Mouse (Mus musculus) frontal cortex, postnatal 14 days (tissue): Measurements from ENCODE around the gene Zfp180.
"Not testable (repeated sequence)": the region's sequence is repeated elsewhere in the genome, so short reads cannot be mapped to it uniquely, and the experiment has no call there.

ENCODE experiments used
- DNase-seq, 2 experiments: peaks; one replicate each; pipeline ENCODE4 v3.0.0; 2022; ENCODE audit warnings: low spot score in 2 of 2

Gene Zfp180

DNA sequence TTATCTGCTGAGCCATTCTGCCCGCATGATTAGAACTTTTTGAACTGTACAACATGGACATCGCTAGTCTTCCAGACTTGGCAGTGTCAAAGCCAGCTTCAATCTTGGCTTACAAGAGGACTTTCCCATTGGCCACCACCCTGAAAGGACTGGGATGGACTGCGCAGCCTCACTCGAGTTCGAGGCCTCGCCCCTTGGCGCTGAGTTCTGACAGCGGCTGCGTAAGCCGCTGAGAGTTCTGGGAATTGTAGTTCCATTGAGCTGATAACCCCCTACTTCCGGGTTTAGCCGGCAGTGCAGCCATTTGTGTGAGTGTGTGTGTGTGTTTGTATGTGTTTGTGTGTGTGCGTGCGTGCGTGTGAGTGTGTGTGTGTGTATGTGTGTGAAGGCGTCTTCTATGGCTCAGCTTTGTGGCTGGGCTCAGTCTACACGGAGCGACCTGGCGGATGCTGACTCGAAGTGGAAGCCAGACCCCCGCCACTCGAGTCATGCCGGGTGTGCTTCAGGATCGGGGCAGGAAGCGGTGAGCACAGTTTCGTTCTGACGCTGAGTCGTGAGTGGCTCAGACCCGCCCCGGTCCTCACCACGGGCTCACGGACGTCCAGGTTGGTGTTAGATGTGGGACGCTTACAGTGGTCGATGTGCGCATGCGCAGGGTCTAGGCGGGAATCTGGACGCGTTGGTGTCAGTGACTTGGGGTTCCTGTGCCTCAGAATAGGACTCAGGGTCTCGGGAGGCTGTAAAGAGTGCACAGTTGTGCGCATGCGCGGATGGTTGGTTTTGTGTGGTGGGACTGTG is at the start of gene Zfp180:
Zfp180 (plus strand) TSS at position 291 of the 798 bp plus-strand sequence.
- peak; percentile 91 to 95 for DNase-seq

DNA sequence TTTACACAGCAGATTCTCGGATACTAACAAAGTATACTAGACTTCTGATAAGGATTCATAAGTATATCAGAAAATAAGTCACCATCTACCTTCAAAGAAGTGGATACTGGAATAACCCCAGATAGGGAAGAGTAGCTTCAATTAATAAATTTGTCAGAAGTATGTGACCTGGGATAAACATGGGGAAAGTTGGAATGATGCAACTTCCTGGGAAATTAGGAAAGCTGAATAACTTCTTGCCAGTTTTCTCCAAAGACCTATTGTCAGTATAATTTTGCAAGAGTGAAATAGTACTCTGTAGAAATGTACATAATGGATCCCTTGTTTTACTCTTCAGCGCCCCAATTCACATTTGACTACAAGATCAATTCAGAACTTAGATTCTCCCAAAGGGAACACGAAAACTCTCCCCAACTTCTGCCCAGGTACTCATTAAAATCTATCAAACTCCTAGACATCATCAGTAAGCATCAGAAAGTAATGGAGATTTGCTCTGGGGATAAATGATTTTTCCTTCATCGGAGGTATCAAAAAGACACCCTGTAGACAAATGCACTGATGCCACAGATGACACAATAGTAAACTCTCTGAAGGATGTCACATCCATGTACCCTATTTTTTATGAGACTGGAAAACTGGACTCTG is 28.9 kb upstream of the Zfp180 start, which contains the start of gene Vmn1r183:
Vmn1r183 (plus strand) TSS at position 595 of the 645 bp plus-strand sequence.
- DNase-seq, result no peak

DNA sequence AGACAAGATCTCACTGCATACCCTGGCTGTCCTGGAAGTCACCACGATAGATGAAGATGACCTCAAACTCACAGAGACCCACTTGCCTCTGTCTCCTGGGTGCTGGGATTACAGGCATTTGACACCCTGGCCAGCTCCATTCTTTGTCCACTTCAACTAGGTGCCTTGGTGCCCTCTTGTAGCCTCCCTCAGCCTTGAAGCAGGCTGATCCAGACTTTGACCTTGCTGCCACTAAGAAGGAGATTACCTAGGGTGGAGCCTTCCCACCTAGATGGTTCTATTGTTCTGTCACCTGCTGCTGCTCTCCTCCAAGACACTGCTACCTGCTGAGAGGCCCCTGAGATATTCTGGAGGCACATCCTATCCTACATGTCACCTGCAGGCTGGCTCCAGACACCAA is 7.3 kb upstream of the Zfp180 start:
- DNase-seq, result not testable (repeated sequence)

DNA sequence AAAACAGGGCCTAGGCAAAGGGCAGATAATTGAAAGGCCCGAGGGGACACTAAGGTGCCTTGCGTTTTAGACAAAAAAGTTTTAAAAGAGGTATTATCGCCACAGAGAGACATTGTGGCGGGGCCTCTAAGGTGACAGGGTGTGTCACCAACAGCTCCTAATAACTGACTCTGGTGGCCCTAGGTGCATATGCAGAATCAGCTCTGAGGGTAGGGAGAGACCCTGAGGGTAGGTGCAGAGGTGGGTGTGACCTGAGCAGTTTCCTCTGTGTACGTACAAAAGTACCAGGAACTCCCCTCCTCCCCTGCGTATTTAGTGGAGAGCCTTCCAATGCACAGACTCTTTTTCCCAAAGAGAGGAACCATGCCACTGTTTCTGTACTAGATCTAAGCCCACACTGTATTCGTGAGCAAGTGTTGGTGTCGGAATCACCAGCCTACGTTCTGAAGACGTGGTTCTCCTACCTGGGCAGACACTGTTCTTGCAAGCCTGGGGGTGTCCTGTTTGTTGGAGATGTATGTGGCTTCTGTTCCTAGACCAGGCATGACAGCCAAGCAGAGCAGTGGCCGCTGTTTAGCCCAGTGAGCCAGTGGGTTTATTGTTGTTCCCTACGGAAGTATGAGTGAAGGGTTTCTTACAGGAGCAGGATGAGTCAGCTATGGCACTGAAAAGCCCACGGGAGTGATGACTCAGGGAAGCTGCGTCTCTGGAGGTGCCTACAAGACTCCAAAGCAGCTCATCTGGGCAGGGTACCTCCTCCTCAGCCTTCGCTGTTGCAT is 922 bp downstream of the Zfp180 start:
- peak in 1 of 2 experiments; percentile 29 for DNase-seq

DNA sequence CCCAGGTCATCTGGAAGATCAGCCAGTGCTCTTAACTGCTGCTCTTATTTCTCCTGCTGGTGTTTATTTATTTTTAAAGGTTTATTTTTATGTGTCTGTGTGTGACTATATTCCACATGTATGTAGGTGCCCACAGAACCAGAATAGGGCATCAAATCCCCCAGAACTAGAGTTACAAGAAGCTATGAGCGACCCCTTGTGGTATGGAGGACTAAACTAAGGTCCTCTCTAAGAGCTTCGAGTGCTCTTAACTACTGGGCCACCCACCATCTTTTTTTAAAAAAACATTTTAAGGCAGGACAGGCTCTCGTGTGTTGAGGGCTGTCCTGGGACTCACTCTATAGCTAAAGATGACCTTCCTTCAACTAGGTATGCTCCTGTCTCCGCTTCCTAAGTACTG is 5.1 kb downstream of the Zfp180 start:
- DNase-seq, result no peak

DNA sequence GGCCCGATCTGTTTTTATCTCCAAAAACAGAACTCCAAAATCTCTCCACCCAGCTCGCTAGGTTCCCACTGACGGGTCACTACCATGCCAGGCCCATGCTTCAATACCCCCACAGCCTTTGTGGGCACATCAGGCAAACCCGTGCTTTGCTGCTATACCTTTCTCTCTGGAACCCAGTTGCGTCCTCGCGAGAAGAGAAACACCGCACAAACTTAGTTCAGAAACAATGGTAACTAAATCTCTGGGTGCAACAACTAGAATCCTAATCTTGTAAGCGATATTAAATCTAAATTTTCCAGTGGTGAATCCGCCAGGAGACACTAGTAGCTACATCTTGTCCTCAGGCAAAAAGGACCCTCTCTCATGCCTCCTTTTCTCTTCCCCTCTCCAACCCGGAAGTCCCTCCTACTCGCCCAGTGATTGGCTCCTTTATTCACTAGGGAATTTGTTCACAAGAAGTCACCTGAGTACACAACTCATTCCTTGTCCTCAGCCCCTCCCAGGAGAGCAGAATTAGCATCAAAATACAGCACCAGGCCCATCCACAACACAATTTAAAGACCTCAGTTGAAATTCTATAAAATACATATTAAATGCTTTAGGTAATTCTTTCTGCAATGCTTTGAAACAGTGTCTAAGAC is 5.9 kb downstream of the Zfp180 start:
- DNase-seq, result no peak

DNA sequence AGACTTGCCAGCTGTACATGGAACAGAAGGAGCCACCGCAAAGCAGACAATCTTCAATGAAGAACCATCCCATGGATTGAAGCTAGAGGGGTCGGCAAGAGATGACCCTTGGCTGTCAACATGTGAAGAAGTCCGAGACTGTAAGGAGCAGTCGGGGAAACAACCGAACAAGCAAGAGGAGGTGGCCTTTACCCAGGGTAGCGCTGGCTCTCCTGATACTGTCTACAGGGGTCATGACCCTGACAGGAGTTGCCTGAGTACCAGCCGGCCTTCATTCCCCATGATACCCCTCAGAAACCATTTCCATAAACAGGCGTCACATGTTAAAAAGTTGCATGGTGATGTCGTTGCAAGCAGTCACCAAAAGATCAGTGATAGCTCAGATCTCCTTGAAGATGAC is 22.7 kb downstream of the Zfp180 start:
- DNase-seq, result no peak

DNA sequence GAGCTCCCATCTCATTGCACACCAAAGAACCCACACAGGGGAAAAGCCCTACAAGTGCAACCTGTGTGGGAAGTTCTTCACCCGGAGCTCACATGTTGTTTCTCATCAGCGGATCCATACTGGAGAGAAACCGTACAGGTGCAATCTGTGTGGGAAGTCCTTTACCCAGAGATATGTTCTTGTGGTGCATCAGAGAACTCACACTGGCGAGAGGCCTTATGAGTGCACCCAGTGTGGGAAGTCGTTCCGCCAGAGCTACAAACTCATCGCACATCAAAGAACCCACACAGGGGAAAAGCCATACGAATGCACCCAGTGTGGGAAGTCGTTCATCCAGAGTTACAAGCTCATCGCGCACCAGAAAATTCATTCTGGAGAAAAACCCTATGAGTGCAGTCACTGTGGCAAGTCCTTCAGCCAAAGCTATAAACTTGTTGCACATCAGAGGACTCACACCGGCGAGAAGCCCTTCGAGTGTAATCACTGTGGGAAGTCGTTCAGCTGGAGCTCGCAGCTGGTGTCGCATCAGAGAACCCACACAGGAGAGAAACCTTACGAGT is 23.5 kb downstream of the Zfp180 start:
- no peak for DNase-seq

DNA sequence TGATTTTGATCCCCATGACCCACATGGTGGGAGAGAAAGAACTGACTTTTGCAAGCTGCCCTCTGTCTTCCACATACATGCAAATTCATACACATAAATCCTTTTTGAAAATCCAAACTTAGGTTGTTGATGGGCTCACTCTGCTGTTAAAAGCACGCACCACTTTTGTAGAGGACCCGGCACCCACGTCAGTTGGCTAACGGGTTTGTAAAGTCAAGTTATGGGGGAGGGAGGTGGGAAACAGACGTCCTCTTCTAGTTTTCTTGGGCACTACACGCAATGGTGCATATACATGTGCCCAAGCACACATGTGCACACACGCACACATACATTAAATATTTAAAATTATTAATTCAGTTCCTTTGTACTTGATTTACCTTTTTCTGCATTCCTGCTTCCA is 29.1 kb downstream of the Zfp180 start:
- no peak for DNase-seq

DNA sequence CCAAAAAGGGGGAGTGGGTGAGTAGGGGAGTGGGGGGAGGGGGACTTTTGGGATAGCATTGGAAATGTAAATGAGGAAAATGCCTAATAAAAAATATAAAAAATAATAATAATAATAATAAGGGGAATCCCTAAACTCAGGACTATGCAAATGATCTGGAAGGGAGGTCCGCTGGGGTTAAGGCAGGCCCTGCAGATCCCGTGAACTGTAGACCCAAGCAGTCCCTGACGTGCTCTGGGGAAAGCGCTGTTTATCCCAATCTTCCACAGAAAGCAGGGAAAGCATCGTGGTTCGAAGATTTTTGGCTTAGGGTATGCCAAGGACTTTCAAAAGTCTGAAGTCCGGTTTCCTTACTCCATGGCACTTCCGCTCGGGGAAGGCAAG is 30.0 kb downstream of the Zfp180 start:
- DNase-seq, result peak in 1 of 2 experiments; percentile 22

DNA sequence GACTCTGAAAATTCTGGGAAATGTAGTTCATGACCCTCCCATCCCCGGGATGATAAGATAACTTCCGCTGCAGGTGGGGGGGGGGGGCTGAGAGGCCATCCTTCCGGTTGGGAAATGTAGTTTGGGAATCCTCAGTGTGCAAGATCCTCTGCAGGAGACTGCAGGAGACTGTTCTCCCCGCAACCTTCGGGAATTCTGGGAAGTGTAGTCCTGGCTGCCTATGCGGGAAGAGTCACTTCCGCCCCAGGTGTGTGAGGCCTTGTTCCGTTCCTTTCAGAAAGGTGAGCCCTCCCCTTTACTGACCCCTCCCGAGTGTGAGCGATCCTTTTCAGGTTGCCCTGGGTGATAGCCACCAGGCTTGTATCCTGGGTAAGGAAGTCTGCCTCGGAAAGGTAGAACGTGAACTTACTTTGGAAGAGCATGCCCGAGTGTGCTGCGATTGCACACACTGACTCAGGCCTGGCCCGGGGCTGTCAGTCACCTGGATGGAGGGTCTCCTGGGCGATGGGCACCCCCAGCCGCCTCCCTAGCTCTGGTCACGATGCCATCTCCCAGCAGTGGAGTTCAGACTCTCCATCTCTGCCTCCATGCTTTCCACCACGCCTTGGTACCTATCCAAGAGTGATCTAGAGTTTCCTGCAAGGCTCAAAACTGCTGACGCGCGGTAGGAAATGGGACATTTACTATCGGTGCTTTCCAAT is 30.6 kb downstream of the Zfp180 start, which contains the start of gene Zfp112:
Zfp112 (plus strand) TSS at position 159 of the 701 bp plus-strand sequence.
- DNase-seq, result peak; percentile 66 to 76

DNA sequence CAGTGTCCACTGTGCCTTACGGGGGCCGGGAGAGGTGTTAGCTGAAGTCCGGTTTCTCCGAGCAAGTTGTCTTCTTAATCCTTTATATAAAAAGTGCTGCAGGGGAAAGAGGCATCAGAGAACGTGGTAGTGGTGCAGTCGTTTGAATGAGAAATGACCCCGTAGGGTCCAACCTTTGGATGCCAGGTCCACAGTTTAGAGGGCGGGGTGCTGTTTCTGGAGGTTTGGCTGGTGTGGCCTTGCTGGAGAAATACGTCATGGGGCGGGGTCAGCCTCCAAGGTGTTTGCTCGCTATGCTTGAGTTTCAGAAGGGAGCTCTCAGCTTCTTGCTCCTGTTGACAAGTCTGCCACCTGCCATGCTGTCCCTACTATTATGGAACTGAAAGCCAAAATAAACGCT is 31.3 kb downstream of the Zfp180 start:
- no peak for DNase-seq

DNA sequence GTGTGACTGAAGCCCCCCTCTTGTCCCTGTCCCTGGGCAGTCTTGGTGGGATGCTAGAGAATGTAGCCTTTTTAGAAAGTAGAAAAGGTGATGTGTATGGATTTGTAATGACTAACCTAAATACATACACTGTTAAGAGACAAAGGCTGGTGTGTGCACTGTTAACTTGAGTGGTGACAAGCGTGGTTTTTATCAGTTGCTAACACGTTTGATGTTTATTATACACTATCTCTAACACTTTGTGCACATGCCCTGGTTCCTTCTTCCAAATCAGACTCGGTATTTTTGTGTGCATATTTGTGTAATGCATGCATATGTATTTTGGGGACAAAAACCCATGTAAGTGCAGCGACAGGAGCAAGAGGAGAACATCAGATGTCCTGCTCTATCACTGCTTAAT is 34.9 kb downstream of the Zfp180 start:
- DNase-seq, result no peak

DNA sequence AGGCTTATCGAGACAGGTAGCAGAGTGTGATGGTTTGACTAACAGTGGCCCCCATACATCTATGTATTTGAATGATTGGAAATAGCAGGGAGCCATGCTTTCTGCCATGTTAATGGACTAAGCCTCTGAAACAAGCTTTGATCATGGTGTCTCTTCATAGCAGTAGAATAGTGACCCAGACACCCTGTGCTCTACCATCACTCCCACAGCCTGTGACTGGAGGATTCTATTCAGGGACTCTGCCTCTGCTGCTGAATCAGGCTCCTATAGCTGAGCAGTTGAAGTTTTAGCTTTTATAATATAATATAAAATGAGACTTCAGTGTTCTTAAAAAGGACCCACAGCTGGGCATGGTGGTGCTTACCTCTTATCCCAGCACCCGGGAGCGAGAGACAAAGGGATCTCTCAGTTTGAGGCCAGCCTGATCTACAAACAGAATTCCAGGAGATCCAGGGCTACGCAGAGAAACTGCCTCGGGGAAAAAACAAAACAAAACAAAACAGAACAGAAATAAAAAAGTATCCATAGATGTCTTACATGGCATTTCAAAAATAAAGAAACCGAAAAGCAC is 51.8 kb downstream of the Zfp180 start:
- no peak for DNase-seq

DNA sequence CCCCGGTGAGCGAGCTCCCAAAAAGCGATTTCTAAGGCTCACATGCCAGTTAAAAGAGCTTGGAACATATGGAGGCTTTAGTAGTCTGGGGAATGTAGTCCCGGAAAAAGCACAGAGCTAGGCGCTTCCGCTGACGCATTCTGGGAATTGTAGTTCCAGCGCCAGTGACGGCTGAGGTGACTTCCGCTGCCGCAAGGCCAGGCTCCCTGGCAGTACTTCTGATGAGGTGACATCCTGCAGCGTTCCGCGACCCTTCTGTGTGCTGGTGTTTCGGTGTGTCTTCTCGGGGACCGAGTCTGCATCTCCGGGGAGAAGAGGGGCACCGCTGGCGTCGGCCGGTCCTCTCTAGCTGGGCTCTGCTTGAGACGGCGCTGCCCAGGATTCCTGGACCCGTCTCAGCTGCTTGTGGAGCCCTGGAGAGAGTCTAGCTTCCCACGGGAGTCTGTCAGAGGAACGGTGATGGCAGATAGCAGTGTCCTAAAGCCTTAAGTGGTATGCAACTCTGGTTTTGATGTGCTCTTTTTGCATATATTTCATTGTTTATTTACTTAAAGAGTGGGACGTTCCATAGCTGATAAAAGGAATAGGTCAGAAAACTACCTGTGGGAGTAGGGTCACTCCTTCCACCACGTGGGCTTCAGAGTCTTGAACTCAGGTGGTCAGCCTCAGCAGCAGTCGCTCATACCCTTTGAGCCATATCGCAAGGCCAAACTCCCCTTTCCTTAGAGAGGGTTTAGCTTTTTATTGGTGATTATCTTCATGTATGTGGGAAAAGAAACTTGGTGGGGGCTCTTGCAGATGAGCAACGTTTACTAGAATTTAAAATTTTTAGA is 52.5 kb downstream of the Zfp180 start, which contains the start of gene Zfp235:
Zfp235 (plus strand) TSS at position 174 of the 833 bp plus-strand sequence.
- peak; percentile 83 to 85 for DNase-seq

DNA sequence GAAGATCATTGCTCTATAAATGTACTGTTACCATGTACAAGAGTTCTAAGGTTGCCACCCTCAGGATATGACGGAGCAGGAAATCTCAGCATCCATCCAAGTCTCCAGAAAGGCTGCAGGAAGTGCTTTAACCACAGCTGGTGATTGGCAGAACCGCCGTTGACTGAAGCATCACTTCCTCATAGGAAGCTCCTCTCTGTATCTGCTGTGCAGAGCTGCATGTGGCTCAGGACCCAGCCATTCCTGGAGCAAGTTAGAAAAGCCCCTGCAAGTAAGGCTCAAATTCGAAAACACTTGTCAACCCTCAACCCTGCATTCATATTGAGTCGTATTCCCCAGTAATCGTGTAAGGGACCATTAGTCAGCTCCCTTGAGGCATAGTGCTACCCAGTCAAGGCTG is 60.8 kb downstream of the Zfp180 start:
- DNase-seq, result no peak

DNA sequence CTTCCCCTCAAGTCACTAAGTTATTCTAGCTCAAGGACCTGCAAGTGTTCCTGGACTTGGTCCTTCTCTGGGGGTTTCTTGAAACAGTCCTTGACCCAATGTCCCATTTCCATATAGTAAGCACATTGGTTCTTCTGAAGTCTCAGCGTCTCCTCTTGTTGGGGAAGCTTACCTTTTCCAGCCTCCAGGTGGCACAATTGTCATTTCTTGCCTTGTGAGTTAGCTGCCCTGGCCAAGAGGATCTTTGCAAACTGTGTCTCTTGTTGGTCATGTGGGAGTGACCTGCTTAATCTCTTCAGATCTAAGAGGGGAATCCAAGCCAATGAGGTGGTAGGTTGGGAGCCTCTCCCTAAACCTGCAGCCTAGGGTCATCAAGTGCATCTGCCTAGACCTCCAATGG is 71.5 kb downstream of the Zfp180 start:
- DNase-seq, result no peak
